Mouse (Mus musculus) midbrain, postnatal 0 days (tissue): ENCODE measurements around the gene Rab10. TPM values are rescaled to one million over a fixed set of nuclear protein-coding genes. Genes with fewer than 3 reads are reported as not detected.
A peak's percentile ranks its signal among the peaks of the same experiment; 100 is the strongest.

Experiments used
- ATAC-seq: fragments of 200-750 bp; cut with Nextera tagmentation; 2 replicates; pipeline ENCODE4 v1.8.0; 2017; ENCODE audit warnings: moderate number of reproducible peaks, mild to moderate bottlenecking, moderate TSS enrichment, moderate library complexity; ENCODE audit not compliant: low FRiP score
- DNase-seq: peaks from one replicate; pipeline ENCODE4 v3.0.0-alpha.2; 2015; ENCODE audit warnings: low spot score
- H3K27ac ChIP-seq: fragments of 300-500 bp; sonication (generic); 2 replicates; pipeline ENCODE4 v1.5.1; 2014; ENCODE audit warnings: low read depth, mild to moderate bottlenecking, low read length, mixed read lengths
- H3K27me3 ChIP-seq: fragments of 300-500 bp; sonication (generic); 2 replicates; pipeline ENCODE4 v1.6.1; 2014; ENCODE audit warnings: low read length, control low read depth, mixed read lengths; ENCODE audit not compliant: insufficient read depth
- H3K36me3 ChIP-seq: fragments of 300-500 bp; sonication (generic); 2 replicates; pipeline ENCODE4 v1.6.1; 2014; ENCODE audit warnings: low read length, control low read depth, mixed read lengths; ENCODE audit not compliant: insufficient read depth
- H3K4me1 ChIP-seq: fragments of 300-500 bp; sonication (generic); 2 replicates; pipeline ENCODE4 v1.6.1; 2014; ENCODE audit warnings: mild to moderate bottlenecking, control low read depth, antibody characterized with exemption, low read length, mixed read lengths; ENCODE audit not compliant: insufficient read depth
- H3K4me2 ChIP-seq: fragments of 300-500 bp; sonication (generic); 2 replicates; pipeline ENCODE4 v1.6.1; 2014; ENCODE audit warnings: low read depth, mild to moderate bottlenecking, low read length, mixed read lengths; ENCODE audit not compliant: poor library complexity, severe bottlenecking
- H3K4me3 ChIP-seq: fragments of 300-500 bp; sonication (generic); 2 replicates; pipeline ENCODE4 v1.5.1; 2014; ENCODE audit warnings: low read depth, mild to moderate bottlenecking, low read length, moderate library complexity
- H3K9ac ChIP-seq: fragments of 300-500 bp; sonication (generic); replicated peaks from 2 replicates; pipeline ENCODE4 v1.6.1; 2014; ENCODE audit warnings: mild to moderate bottlenecking, low read length, moderate library complexity, mixed read lengths; ENCODE audit not compliant: poor library complexity, severe bottlenecking
- H3K9me3 ChIP-seq: fragments of 300-500 bp; sonication (generic); 2 replicates; pipeline ENCODE4 v1.6.1; 2016; ENCODE audit warnings: low read length, control low read depth
- CTCF ChIP-seq: IDR thresholded peaks from 2 replicates; pipeline ENCODE4 v1.5.1; 2016; ENCODE audit warnings: antibody characterized with exemption, mild to moderate bottlenecking
- WGBS: fragments of 180-500 bp; shearing (Covaris S2); extraction: QIAGEN DNeasy Blood & Tissue Kit; methylation state at CpG from one replicate; pipeline ENCODE4 v1.1.7; 2014; 5-methylcytosine and 5-hydroxymethylcytosine counted together
- polyA plus RNA-seq: library from polyadenylated mRNA; unstranded; fragments of >200 nt; fragmentation: Nextera tagmentation; extraction: Ambion mirVana; gene quantifications from 2 replicates; pipeline ENCODE4 v1.2.1, GENCODE M21; 2015
- total RNA-seq: library from RNA; depleted of rRNA; stranded (reverse); fragments of >200 nt; gene quantifications from 2 replicates; pipeline ENCODE4 v1.2.3, GENCODE M21; 2014; rRNA removed

The Rab10 gene
- total RNA-seq (243 and 253 TPM in 2 replicates), polyA plus RNA-seq (142 and 151 TPM in 2 replicates)

GRCm38 (mm10) chr12:3309391-3310320 is at the start of gene Rab10:
Gene Rab10, minus strand, starts transcription at chr12:3309969.
- Histone ChIP-seq H3K9ac (peak within 1 kb of the TSS; percentile 84), H3K27ac (peak within 1 kb of the TSS; percentile 94), H3K27me3 (no peaks in the 10 kb centered on the region), H3K4me1 (peaks cover 3% of the 10 kb centered on the region; the same call in 1 of the 2 replicates), H3K9me3 (no peaks in the 10 kb centered on the region), H3K4me3 (peak within 1 kb of the TSS; percentile 97), H3K36me3 (no peaks in the 10 kb centered on the region), H3K4me2 (peak within 1 kb of the TSS; percentile 86)
- peak; percentile 99 for DNase-seq
- no peak for TF ChIP-seq CTCF
- ATAC-seq: peak; percentile 98
- WGBS: under 1% methylated on average over 72 of the region's 111 CpGs

- H3K4me1 ChIP-seq: no peaks in the 10 kb centered on the region
- no peaks in the 10 kb centered on the region for H3K36me3 ChIP-seq
- 22% methylated on average over 3 of the region's 3 CpGs for WGBS
- no peak overlapping the region for H3K27ac ChIP-seq
- no peak overlapping the region for H3K4me2 ChIP-seq
- H3K9me3 ChIP-seq: no peaks in the 10 kb centered on the region
- H3K27me3 ChIP-seq: no peaks in the 10 kb centered on the region
- peak; percentile 80 for TF ChIP-seq CTCF
- no peak overlapping the region for H3K4me3 ChIP-seq
- peak; percentile 36; the same call in 1 of the 2 replicates for ATAC-seq
- H3K9ac ChIP-seq: no peak overlapping the region
- peak; percentile 83 for DNase-seq
Observed at GRCm38 (mm10) chr12:3359302-3359701, 49.5 kb upstream of the Rab10 start.

GRCm38 (mm10) chr12:3356824-3357223 is 47.1 kb upstream of the Rab10 start:
- H3K4me1 ChIP-seq: no peaks in the 10 kb centered on the region
- H3K36me3 ChIP-seq: no peaks in the 10 kb centered on the region
- no peaks in the 10 kb centered on the region for H3K9me3 ChIP-seq
- DNase-seq (no peak), ATAC-seq (no peak)
- 78% methylated on average over 16 of the region's 16 CpGs for WGBS
- peak overlapping the region; percentile 12; the same call in 1 of the 2 replicates for H3K4me2 ChIP-seq
- TF ChIP-seq CTCF: no peak
- no peaks in the 10 kb centered on the region for H3K27me3 ChIP-seq
- H3K27ac ChIP-seq: no peak overlapping the region
- no peak overlapping the region for H3K4me3 ChIP-seq
- H3K9ac ChIP-seq: no peak overlapping the region

- Histone ChIP-seq H3K4me3 (no peak overlapping the region), H3K27me3 (no peaks in the 10 kb centered on the region), H3K27ac (no peak overlapping the region), H3K4me2 (no peak overlapping the region), H3K36me3 (no peaks in the 10 kb centered on the region), H3K9ac (no peak overlapping the region), H3K4me1 (no peaks in the 10 kb centered on the region), H3K9me3 (no peaks in the 10 kb centered on the region)
- no peak for TF ChIP-seq CTCF
- ATAC-seq (no peak), DNase-seq (no peak)
- WGBS: 89% methylated on average over 8 of the region's 8 CpGs
Observed at GRCm38 (mm10) chr12:3355068-3355467, 45.3 kb upstream of the Rab10 start.

GRCm38 (mm10) chr12:3352216-3352615 is 42.4 kb upstream of the Rab10 start:
- TF ChIP-seq CTCF: no peak
- Histone ChIP-seq H3K4me1 (no peaks in the 10 kb centered on the region), H3K4me2 (no peak overlapping the region), H3K4me3 (no peak overlapping the region), H3K9ac (no peak overlapping the region), H3K9me3 (no peaks in the 10 kb centered on the region), H3K27me3 (no peaks in the 10 kb centered on the region), H3K36me3 (no peaks in the 10 kb centered on the region), H3K27ac (no peak overlapping the region)
- no peak for ATAC-seq
- no peak for DNase-seq
- WGBS: 83% methylated on average over 6 of the region's 6 CpGs

GRCm38 (mm10) chr12:3350136-3350535 is 40.4 kb upstream of the Rab10 start:
- ATAC-seq (no peak), DNase-seq (peak; percentile 24)
- Histone ChIP-seq H3K27me3 (no peaks in the 10 kb centered on the region), H3K4me1 (no peaks in the 10 kb centered on the region), H3K27ac (no peak overlapping the region), H3K4me3 (no peak overlapping the region), H3K9me3 (no peaks in the 10 kb centered on the region), H3K36me3 (no peaks in the 10 kb centered on the region), H3K4me2 (no peak overlapping the region), H3K9ac (no peak overlapping the region)
- WGBS: 71% methylated on average over 5 of the region's 5 CpGs
- TF ChIP-seq CTCF: no peak
